Mouse (Mus musculus) liver, embryonic 11.5 days (tissue): ENCODE measurements around the gene Ppp2r5c. TPM values are rescaled to one million over a fixed set of nuclear protein-coding genes. Genes with fewer than 3 reads are reported as not detected.

Experiments used
- ATAC-seq: fragments of 200-750 bp; cut with Nextera tagmentation; replicated peaks from 2 replicates; pipeline ENCODE4 v1.8.0; 2017; ENCODE audit warnings: moderate number of reproducible peaks, mild to moderate bottlenecking, moderate TSS enrichment, moderate library complexity; ENCODE audit not compliant: low FRiP score
- DNase-seq: peaks from one replicate; pipeline ENCODE4 v3.0.0-alpha.2; 2017; ENCODE audit warnings: low spot score
- H3K27ac ChIP-seq: fragments of 300-500 bp; sonication (generic); 2 replicates; pipeline ENCODE4 v1.5.1; 2014; ENCODE audit warnings: mild to moderate bottlenecking, low read depth, low read length, control low read depth
- H3K27me3 ChIP-seq: fragments of 300-500 bp; sonication (generic); replicated peaks from 2 replicates; pipeline ENCODE4 v1.6.1; 2014; ENCODE audit warnings: low read length, mixed read lengths; ENCODE audit not compliant: control insufficient read depth, insufficient read depth
- H3K36me3 ChIP-seq: fragments of 300-500 bp; sonication (generic); 2 replicates; pipeline ENCODE4 v1.6.1; 2014; ENCODE audit warnings: mild to moderate bottlenecking, low read length, moderate library complexity, mixed read lengths; ENCODE audit not compliant: control insufficient read depth, insufficient read depth
- H3K4me1 ChIP-seq: fragments of 300-500 bp; sonication (generic); replicated peaks from 2 replicates; pipeline ENCODE4 v1.6.1; 2014; ENCODE audit warnings: low read length, mixed read lengths; ENCODE audit not compliant: control insufficient read depth, insufficient read depth
- H3K4me2 ChIP-seq: fragments of 300-500 bp; sonication (generic); 2 replicates; pipeline ENCODE4 v1.6.1; 2014; ENCODE audit warnings: mild to moderate bottlenecking, control low read depth, moderate library complexity
- H3K4me3 ChIP-seq: fragments of 300-500 bp; sonication (generic); 2 replicates; pipeline ENCODE4 v1.5.1; 2014; ENCODE audit warnings: low read depth, low read length, control low read depth
- H3K9ac ChIP-seq: fragments of 300-500 bp; sonication (generic); 2 replicates; pipeline ENCODE4 v1.6.1; 2014; ENCODE audit warnings: low read depth, low read length, control low read depth
- H3K9me3 ChIP-seq: fragments of 300-500 bp; sonication (generic); 2 replicates; pipeline ENCODE4 v1.6.1; 2016; ENCODE audit warnings: low read length, inconsistent platforms, mixed read lengths; ENCODE audit not compliant: control insufficient read depth
- WGBS: fragments of 180-500 bp; shearing (Covaris S2); extraction: QIAGEN DNeasy Blood & Tissue Kit; methylation state at CpG from one replicate; pipeline ENCODE4 v1.1.7; 2014; 5-methylcytosine and 5-hydroxymethylcytosine counted together
- polyA plus RNA-seq: library from polyadenylated mRNA; unstranded; fragments of >200 nt; fragmentation: Nextera tagmentation; extraction: Ambion mirVana; gene quantifications from 2 replicates; pipeline ENCODE4 v1.2.1, GENCODE M21; 2014

Gene Ppp2r5c
- polyA plus RNA-seq, 1 experiment from 2014 or later = 138 TPM

DNA sequence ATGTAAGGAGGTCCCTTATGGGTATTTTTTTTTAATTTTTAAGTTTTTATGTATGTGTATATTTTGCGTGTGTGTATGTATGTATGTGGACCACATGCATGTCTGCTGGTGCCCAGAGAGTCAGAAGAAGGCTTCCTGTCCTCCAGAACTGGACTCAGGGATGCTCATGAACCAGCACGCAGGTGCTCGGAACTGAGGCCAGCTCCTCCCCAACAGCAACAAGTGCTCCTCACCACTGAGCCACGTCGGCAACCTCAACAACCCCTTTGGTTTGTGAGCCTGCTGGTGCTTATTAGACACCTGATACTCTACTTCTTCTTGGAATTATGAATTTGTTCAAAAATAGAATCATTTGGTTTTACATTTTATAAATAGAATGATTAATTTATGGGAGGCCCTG, 39.9 kb downstream of the Ppp2r5c start:
- peak overlapping the region; percentile 76 for H3K9ac ChIP-seq
- DNase-seq (no peak), ATAC-seq (no peak)
- peaks cover 40% of the 10 kb centered on the region for H3K4me1 ChIP-seq
- 73% methylated on average over 5 of the region's 5 CpGs for WGBS
- H3K9me3 ChIP-seq = no peaks in the 10 kb centered on the region
- peaks cover 8% of the 10 kb centered on the region for H3K36me3 ChIP-seq
- H3K4me3 ChIP-seq = peak overlapping the region; percentile 66
- peak overlapping the region; percentile 91 for H3K4me2 ChIP-seq
- peak overlapping the region; percentile 98; the same call in 1 of the 2 replicates for H3K27ac ChIP-seq
- H3K27me3 ChIP-seq = no peaks in the 10 kb centered on the region

DNA sequence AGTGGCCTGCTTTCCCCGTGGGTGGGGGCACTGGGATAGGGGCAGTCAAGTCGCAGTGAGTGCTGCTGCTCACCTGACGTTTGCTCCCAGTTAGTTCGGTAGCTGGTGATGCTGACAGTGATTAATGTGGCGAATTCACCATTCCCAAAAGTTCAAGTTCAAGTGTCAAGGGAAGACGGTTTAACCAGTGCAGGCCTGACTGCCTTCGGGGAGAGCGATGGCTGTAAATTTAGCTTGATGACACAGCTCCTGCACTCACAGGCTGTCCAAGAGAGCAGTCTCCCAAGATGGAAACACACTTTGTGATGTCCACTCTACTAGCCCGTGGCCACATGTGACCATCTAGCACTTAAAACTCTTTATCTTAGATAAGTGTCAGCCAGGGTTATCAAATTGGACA, 41.1 kb downstream of the Ppp2r5c start:
- H3K4me3 ChIP-seq = no peak overlapping the region
- H3K9ac ChIP-seq = no peak overlapping the region
- DNase-seq = no peak
- 66% methylated on average over 9 of the region's 9 CpGs for WGBS
- no peak for ATAC-seq
- no peaks in the 10 kb centered on the region for H3K27me3 ChIP-seq
- H3K36me3 ChIP-seq = peaks cover 8% of the 10 kb centered on the region
- H3K9me3 ChIP-seq = no peaks in the 10 kb centered on the region
- no peak overlapping the region for H3K27ac ChIP-seq
- peaks cover 40% of the 10 kb centered on the region for H3K4me1 ChIP-seq
- H3K4me2 ChIP-seq = no peak overlapping the region

- Histone ChIP-seq H3K4me1 (peaks cover 27% of the 10 kb centered on the region), H3K4me2 (no peak overlapping the region), H3K9ac (no peak overlapping the region), H3K36me3 (peaks cover 8% of the 10 kb centered on the region), H3K9me3 (no peaks in the 10 kb centered on the region), H3K27me3 (no peaks in the 10 kb centered on the region), H3K4me3 (no peak overlapping the region), H3K27ac (no peak overlapping the region)
- WGBS = 88% methylated on average over 12 of the region's 12 CpGs
- no peak for ATAC-seq
- DNase-seq = no peak
These were observed 43.2 kb downstream of the Ppp2r5c start for GRCm38 (mm10) chr12:110489946-110490701.

- DNase-seq = no peak
- no peak overlapping the region for H3K4me3 ChIP-seq
- peaks cover 8% of the 10 kb centered on the region for H3K36me3 ChIP-seq
- no peaks in the 10 kb centered on the region for H3K9me3 ChIP-seq
- H3K4me2 ChIP-seq = no peak overlapping the region
- no peak for ATAC-seq
- no peaks in the 10 kb centered on the region for H3K27me3 ChIP-seq
- no peak overlapping the region for H3K9ac ChIP-seq
- H3K27ac ChIP-seq = no peak overlapping the region
- H3K4me1 ChIP-seq = peaks cover 29% of the 10 kb centered on the region
- WGBS = 90% methylated on average over 5 of the region's 5 CpGs
These were observed 45.5 kb downstream of the Ppp2r5c start for GRCm38 (mm10) chr12:110492436-110492835.

DNA sequence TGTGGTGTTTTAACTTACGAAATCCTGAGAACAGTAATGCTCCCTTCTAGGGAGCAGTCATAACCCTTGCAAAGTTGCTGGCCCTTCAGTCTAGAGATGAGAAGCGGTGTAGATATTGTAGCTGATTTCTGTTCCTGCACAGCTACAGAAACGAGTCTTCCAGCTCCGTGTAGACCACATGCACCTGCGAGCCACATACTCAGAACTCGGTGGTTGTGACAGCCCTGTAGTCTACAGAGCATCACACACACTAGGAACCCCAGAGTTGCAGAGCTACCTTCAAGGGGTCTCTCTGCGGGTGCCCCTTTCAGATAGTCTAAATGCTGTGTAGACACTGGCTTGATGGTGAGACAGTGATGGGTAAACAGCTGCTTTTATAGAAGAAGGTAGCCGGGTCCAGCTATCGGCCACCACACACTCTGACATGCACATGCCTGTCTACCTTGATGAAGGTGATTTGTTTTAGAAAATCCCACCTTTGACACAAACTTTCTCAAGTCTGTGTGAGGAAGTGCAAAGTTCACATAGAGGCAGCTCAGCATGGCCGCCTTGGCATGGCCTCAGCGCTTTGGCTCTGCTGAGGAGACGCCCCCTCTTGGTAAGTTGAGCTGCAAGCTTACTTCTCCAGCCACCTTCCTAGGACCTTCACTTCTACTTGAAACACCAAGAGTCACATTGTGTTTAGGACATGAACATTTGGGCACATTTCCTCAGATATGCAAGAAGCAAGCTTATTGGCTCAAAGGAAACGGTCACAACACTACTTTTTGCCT, 46.9 kb downstream of the Ppp2r5c start:
- peaks cover 8% of the 10 kb centered on the region for H3K36me3 ChIP-seq
- 87% methylated on average over 13 of the region's 13 CpGs for WGBS
- ATAC-seq (no peak), DNase-seq (no peak)
- peaks cover 29% of the 10 kb centered on the region for H3K4me1 ChIP-seq
- no peak overlapping the region for H3K27ac ChIP-seq
- no peak overlapping the region for H3K4me3 ChIP-seq
- no peaks in the 10 kb centered on the region for H3K27me3 ChIP-seq
- H3K4me2 ChIP-seq = no peak overlapping the region
- no peaks in the 10 kb centered on the region for H3K9me3 ChIP-seq
- no peak overlapping the region for H3K9ac ChIP-seq

GRCm38 (mm10) chr12:110494846-110495245, 47.9 kb downstream of the Ppp2r5c start:
- no peak overlapping the region for H3K4me2 ChIP-seq
- WGBS = 41% methylated on average over 2 of the region's 2 CpGs
- no peak overlapping the region for H3K9ac ChIP-seq
- H3K9me3 ChIP-seq = no peaks in the 10 kb centered on the region
- peaks cover 5% of the 10 kb centered on the region for H3K36me3 ChIP-seq
- peaks cover 36% of the 10 kb centered on the region for H3K4me1 ChIP-seq
- H3K4me3 ChIP-seq = no peak overlapping the region
- H3K27me3 ChIP-seq = no peaks in the 10 kb centered on the region
- no peak for DNase-seq
- no peak for ATAC-seq
- H3K27ac ChIP-seq = no peak overlapping the region

DNA sequence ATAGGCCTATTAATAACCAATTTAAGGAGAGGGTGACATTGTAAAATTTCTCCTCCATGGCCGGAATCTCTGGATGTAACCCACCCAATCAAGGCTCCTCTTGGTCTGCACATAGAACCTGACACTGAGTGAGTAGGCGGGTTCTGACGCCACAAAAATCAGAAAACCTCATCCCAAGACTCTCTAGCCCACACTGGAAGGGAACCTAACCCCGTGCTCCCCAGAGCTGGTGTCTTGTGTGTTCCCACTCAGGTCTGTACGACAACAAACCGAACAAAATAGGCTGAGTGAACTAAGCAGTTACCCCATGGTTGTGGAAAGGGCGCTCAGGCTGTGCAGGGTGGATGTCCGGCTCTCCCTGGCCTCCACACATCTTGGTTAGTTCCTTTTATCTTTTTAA, 48.3 kb downstream of the Ppp2r5c start:
- peaks cover 40% of the 10 kb centered on the region for H3K4me1 ChIP-seq

DNA sequence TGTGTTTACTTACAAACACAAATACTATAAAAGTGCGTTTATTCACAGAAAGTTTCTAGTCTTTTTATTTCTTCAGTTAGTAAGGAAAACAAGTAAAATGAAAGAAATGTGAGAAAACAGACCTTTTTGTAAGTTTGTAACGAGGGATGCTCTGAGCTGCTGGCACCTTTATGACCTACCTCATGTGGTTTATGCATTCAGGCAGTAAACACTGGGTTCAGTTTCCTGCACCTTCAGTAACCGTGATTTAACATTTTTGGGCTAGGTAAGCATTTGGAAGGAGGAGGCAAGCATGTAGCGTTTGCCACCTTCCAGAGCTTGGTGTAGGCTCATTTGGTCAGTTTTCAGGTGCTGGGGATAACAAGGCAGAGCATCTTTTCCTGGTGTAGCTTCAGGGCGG, 49.1 kb downstream of the Ppp2r5c start:
- H3K4me2 ChIP-seq = no peak overlapping the region
- H3K9ac ChIP-seq = no peak overlapping the region
- no peaks in the 10 kb centered on the region for H3K9me3 ChIP-seq
- H3K27ac ChIP-seq = no peak overlapping the region
- H3K4me1 ChIP-seq = peaks cover 42% of the 10 kb centered on the region
- ATAC-seq (no peak), DNase-seq (no peak)
- no peaks in the 10 kb centered on the region for H3K36me3 ChIP-seq
- H3K27me3 ChIP-seq = no peaks in the 10 kb centered on the region
- no peak overlapping the region for H3K4me3 ChIP-seq
- 71% methylated on average over 5 of the region's 5 CpGs for WGBS

More for the DNA sequence above, 48.3 kb downstream of the Ppp2r5c start:
- no peak overlapping the region for H3K4me2 ChIP-seq
- H3K27ac ChIP-seq = no peak overlapping the region
- H3K9me3 ChIP-seq = no peaks in the 10 kb centered on the region
- WGBS = 90% methylated on average over 8 of the region's 8 CpGs
- no peak for ATAC-seq
- H3K4me3 ChIP-seq = no peak overlapping the region
- H3K27me3 ChIP-seq = no peaks in the 10 kb centered on the region
- H3K36me3 ChIP-seq = peaks cover 3% of the 10 kb centered on the region
- no peak overlapping the region for H3K9ac ChIP-seq
- no peak for DNase-seq
